Mouse (Mus musculus): ENCODE data around the gene Rfc3. TPM values are rescaled to one million over a fixed set of nuclear protein-coding genes. Genes with fewer than 3 reads are reported as not detected.

The Rfc3 gene
- total and polyA plus RNA-seq, 3 experiments: 105 to 211 (median 118) TPM

Other genes starting within 250 kb of the Rfc3 start
- not detected in 2 replicates for gene Gm42906, start 223.1 kb downstream of the Rfc3 start, total RNA-seq (2012; rRNA removed)
- gene Gm42906, start 223.1 kb downstream of the Rfc3 start, polyA plus RNA-seq (2012; ENCODE audit: insufficient read depth in 1 of 2, insufficient read length in 2 of 2, low read depth in 1 of 2, low replicate concordance in 2 of 2, missing spikeins in 1 of 2): not detected
- 0.04 TPM in 1 of 2 replicates, not detected in the other for gene Vmn2r18, start 45.2 kb downstream of the Rfc3 start, total RNA-seq (2012; rRNA removed)
- gene Vmn2r18, start 45.2 kb downstream of the Rfc3 start, polyA plus RNA-seq (2012; ENCODE audit: insufficient read depth in 1 of 2, insufficient read length in 2 of 2, low read depth in 1 of 2, low replicate concordance in 2 of 2, missing spikeins in 1 of 2): under 1 TPM in 1 of 2 experiments, not detected in 1; 0.04 TPM